Mouse (Mus musculus) hindbrain, embryonic 10.5 days (tissue): ENCODE results near the gene Ppp1r3e. TPM values are rescaled to one million over a fixed set of nuclear protein-coding genes. Genes with fewer than 3 reads are reported as not detected.
A peak's percentile ranks its signal among the peaks of the same experiment; 100 is the strongest.

Source experiments
- DNase-seq: peaks from one replicate; pipeline ENCODE4 v3.0.0-alpha.2; 2017; ENCODE audit warnings: low spot score
- H3K27ac ChIP-seq: fragments of 300-500 bp; sonication (generic); 2 replicates; pipeline ENCODE4 v1.5.1; 2016; ENCODE audit warnings: mild to moderate bottlenecking, moderate library complexity
- H3K27me3 ChIP-seq: fragments of 300-500 bp; sonication (generic); 2 replicates; pipeline ENCODE4 v1.6.1; 2016; ENCODE audit warnings: mild to moderate bottlenecking; ENCODE audit not compliant: poor library complexity, insufficient read depth, severe bottlenecking
- H3K36me3 ChIP-seq: fragments of 300-500 bp; sonication (generic); 2 replicates; pipeline ENCODE4 v1.6.1; 2016; ENCODE audit warnings: mild to moderate bottlenecking, moderate library complexity
- H3K4me1 ChIP-seq: fragments of 300-500 bp; sonication (generic); replicated peaks from 2 replicates; pipeline ENCODE4 v1.6.1; 2016; ENCODE audit warnings: mild to moderate bottlenecking
- H3K4me3 ChIP-seq: fragments of 300-500 bp; sonication (generic); 2 replicates; pipeline ENCODE4 v1.5.1; 2016; ENCODE audit warnings: mild to moderate bottlenecking, moderate library complexity
- H3K9me3 ChIP-seq: fragments of 300-500 bp; sonication (generic); 2 replicates; pipeline ENCODE4 v1.6.1; 2016; ENCODE audit warnings: mild to moderate bottlenecking, moderate library complexity
- WGBS: fragments of 180-500 bp; shearing (Covaris S2); methylation state at CpG from one replicate; pipeline ENCODE4 v1.1.7; 2016; 5-methylcytosine and 5-hydroxymethylcytosine counted together
- polyA plus RNA-seq: library from polyadenylated mRNA; unstranded; fragments of >200 nt; fragmentation: Nextera tagmentation; extraction: Ambion mirVana; gene quantifications from 2 replicates; pipeline ENCODE4 v1.2.1, GENCODE M21; 2016

Gene Ppp1r3e
- polyA plus RNA-seq, 1 experiment from 2014 or later: 0.38 TPM

DNA sequence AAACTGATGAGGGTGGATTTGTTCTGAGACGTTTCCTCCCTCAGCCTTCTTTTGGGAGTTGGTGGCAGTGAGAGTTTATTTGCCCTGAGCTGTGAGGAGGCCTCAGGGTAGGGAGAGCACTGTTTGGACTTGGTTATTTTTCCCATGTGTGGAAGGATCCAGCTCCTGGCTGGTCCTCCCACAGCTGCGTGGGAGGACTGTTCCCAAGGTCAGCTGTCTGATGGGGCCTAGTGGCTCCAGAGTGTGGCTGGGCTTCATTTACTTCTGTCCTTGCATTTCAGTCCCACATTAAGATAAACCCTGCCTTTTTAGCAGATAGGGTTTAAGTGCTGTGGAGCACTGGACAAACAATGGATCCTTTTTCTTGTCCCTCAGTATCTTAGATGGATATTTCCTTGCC is 20.1 kb upstream of the Ppp1r3e start:
- Histone ChIP-seq H3K4me3 (no peak overlapping the region), H3K36me3 (peaks cover 39% of the 10 kb centered on the region), H3K9me3 (no peaks in the 10 kb centered on the region), H3K4me1 (peaks cover 17% of the 10 kb centered on the region), H3K27me3 (no peaks in the 10 kb centered on the region), H3K27ac (no peak overlapping the region)
- no peak for DNase-seq
- WGBS: 75% methylated on average over 2 of the region's 2 CpGs

DNA sequence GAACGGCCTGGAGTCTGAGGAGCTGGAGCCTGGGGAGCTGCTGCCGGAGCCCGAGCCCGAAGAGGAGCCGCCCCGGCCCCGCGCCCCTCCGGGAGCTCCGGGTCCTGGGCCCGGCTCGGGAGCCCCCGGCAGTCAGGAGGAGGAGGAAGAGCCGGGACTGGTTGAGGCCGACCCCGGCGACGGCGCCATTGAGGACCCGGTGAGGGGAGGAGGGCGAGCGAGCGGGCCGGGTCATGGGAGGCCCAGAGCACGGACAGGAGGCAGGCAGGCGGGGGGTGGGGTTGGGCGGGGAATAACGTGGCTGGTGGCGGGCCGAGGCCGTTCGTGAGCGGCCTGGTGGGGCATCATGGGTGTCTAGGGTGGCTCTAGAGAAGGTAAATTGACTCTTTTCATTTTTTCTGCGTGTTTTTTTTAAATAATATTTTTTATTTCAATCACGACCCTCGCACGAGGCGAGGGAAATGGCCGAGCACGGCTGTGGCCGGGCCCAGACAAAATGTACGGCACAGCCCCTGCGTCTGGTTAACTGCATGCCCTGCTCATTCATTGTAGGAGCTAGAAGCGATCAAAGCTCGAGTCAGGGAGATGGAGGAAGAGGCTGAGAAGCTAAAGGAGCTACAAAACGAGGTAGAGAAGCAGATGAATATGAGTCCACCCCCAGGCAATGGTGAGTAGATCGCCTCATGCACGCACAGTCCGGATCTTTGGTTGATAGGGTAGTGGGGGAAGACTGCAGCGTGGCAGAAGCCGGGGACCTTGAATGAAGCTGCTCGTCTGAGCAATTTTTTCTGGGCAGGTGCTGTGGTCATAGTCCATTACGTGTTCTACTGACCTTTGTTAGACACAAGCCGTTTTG is 17.2 kb upstream of the Ppp1r3e start:
- WGBS: under 1% methylated on average over 54 of the region's 54 CpGs
- Histone ChIP-seq H3K36me3 (peaks cover 39% of the 10 kb centered on the region), H3K27me3 (no peaks in the 10 kb centered on the region), H3K9me3 (no peaks in the 10 kb centered on the region), H3K4me3 (peak overlapping the region; percentile 95), H3K4me1 (peaks cover 17% of the 10 kb centered on the region), H3K27ac (peak overlapping the region; percentile 100)
- peak; percentile 65 for DNase-seq

DNA sequence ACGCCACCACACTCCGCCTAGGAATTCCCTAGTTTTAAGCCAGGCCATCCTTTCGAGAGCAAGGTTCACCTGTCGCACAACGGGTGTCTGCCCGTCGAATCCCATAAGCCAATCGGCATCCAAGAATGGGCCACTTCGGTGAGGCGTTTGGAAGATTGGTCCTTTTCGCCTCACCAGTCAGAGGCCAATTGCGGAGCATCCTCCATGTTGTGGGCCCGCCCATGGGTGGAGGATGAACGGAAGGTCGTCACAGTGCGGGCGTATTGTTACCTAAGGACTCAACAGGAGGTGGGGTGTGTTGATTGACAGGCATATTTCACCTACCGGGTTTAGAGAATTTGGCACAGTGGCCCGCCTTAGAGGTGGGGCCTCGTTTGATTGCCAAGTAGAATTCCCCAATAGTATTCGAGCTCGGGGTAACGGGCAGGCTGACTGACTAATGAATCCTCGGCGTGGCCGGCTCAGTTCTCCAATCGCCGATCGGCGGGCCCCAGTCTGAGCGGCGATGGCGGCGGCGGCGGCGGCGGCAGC is 16.4 kb upstream of the Ppp1r3e start:
- no peaks in the 10 kb centered on the region for H3K27me3 ChIP-seq
- peak overlapping the region; percentile 95 for H3K4me3 ChIP-seq
- peak overlapping the region; percentile 100 for H3K27ac ChIP-seq
- H3K4me1 ChIP-seq: peaks cover 17% of the 10 kb centered on the region
- H3K36me3 ChIP-seq: peaks cover 35% of the 10 kb centered on the region
- H3K9me3 ChIP-seq: no peaks in the 10 kb centered on the region
- under 1% methylated on average over 38 of the region's 38 CpGs for WGBS
- peak; percentile 97 for DNase-seq

DNA sequence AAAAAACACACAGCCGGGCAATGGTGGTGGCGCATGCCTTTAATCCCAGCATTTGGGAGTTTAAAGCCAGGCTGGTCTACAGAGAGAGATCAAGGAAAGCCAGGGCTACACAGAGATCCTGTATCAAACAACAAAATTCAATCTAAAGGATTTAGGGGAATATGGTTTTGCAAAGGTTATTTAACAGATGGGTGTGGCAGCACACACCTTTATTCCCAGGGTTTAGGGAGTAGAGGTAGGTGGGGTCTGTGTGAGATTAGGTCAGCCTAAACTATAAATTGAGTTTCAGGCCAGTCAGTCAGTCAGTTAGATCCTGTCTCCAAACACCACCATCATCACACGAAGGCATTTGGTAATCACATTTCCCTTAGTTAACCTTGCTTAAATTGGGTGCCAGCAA is 14.8 kb upstream of the Ppp1r3e start, which contains the start of gene Pabpn1:
TSS of gene Pabpn1 (plus strand) at position 301 of the 400 bp plus-strand sequence.
- no peak for DNase-seq
- Histone ChIP-seq H3K36me3 (peaks cover 22% of the 10 kb centered on the region), H3K4me3 (peak within 1 kb of the TSS; percentile 95), H3K9me3 (no peaks in the 10 kb centered on the region), H3K27ac (peak within 1 kb of the TSS; percentile 100), H3K4me1 (peaks cover 15% of the 10 kb centered on the region), H3K27me3 (no peaks in the 10 kb centered on the region)
- WGBS: 92% methylated on average over 3 of the region's 3 CpGs

DNA sequence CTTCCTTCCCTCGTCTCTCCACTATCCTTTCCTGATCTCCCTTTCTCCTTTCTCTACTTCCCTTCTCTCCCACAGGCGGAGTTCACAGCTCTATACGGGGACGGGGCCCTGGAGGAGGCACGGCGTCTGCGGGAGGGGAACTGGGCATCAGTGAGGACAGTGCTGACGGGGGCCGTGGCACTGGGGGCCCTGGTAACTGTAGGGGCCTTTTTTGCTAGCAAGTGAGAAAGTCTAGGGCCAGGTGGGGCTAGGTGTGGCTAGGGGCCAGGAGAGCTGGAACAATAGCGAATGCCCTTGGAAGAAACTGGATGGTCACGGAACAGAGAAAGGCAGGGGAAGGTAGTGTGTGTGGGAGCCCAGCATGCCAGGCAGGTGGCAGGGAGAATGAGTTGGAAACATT is 8.0 kb upstream of the Ppp1r3e start:
- 94% methylated on average over 11 of the region's 11 CpGs for WGBS
- peak overlapping the region; percentile 76; the same call in 1 of the 2 replicates for H3K4me3 ChIP-seq
- 0 out of 2 replicates have a peak overlapping the region, but pooled peaks have one; percentile 12 for H3K27ac ChIP-seq
- no peaks in the 10 kb centered on the region for H3K27me3 ChIP-seq
- peaks cover 25% of the 10 kb centered on the region for H3K36me3 ChIP-seq
- no peak for DNase-seq
- no peaks in the 10 kb centered on the region for H3K9me3 ChIP-seq
- H3K4me1 ChIP-seq: peaks cover 37% of the 10 kb centered on the region

DNA sequence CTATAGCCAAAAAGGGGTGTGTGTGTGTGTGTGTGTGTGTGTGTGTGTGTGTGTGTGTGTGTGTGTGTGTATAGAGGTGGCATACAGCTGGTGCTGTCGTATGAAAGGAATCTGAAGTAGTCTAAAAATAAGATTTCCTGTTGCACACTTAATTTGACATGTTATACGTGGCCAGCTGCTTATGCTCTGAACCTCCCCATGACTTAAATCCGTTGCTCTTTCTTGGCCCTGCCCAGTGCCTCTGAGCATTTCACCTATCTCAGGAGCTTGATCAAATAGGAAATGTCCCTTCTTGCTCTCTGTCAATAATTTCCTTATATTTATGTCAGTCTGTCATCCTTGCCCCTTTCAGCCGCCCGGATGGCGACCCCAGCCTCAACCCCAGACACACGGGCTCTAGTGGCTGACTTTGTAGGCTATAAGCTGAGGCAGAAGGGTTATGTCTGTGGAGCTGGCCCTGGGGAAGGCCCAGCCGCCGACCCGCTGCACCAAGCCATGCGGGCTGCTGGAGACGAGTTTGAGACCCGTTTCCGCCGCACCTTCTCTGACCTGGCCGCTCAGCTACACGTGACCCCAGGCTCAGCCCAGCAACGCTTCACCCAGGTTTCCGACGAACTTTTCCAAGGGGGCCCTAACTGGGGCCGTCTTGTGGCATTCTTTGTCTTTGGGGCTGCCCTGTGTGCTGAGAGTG is 6.8 kb upstream of the Ppp1r3e start:
- 40% methylated on average over 21 of the region's 21 CpGs for WGBS

DNA sequence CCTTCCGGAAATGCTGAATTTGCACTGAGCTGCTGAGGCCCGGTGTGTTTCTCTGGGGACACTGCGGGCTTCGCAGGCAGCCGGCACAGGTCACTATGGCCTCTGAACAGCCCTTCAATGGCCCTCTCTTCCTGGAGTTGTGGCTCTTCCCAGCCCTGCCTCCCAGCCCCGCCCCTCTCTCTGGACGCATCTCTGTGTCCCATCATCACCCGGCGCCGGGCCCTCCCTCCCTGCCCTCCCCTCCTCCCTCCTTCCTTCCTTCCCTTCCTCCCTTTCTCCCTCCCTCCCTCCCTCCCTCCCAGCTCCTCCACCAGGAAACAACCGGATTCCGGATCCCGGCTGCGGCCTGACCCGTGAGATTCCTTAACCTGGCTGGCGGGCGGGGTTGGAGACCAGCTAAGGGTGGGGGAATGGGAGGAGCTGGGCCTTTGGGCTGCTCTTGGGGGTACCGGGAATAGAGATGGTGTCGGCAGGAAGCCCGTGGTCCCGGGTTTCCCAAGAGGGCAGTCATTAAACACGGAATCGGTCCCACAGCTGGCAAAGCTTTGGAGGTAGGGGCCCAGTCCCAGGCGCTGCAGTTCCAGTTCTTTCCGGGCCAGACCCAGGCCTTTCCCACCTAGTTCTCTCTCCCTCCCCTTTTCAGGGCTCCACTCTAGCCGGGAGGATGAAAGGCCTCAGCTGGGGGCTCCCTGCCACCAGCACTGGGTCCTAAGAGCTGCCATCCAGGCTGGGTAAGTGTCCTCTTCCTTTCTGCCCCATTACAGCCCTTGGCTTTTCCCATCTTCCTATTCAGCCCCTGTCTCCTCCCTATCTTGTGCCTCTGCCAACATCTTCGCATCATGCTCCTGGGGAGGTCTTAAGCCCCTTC is 6.0 kb upstream of the Ppp1r3e start, which contains the start of the genes Bcl2l2 and Gm20521:
TSS of gene Bcl2l2 (plus strand) at position 224 of the 868 bp plus-strand sequence.
TSS of gene Gm20521 (plus strand) at position 288 of the 868 bp plus-strand sequence.
- Histone ChIP-seq H3K27me3 (peaks cover 8% of the 10 kb centered on the region), H3K4me3 (peak within 1 kb of the TSS; percentile 76), H3K9me3 (no peaks in the 10 kb centered on the region), H3K27ac (peak within 1 kb of the TSS; percentile 93), H3K36me3 (peaks cover 25% of the 10 kb centered on the region), H3K4me1 (peaks cover 37% of the 10 kb centered on the region)
- DNase-seq: peak; percentile 89
- under 1% methylated on average over 27 of the region's 27 CpGs for WGBS

More for the DNA sequence above, 6.8 kb upstream of the Ppp1r3e start:
- Histone ChIP-seq H3K4me3 (peak overlapping the region; percentile 76), H3K36me3 (peaks cover 25% of the 10 kb centered on the region), H3K4me1 (peaks cover 37% of the 10 kb centered on the region), H3K9me3 (no peaks in the 10 kb centered on the region), H3K27me3 (no peaks in the 10 kb centered on the region; the same call in 1 of the 2 replicates), H3K27ac (peak overlapping the region; percentile 93)
- DNase-seq: no peak

DNA sequence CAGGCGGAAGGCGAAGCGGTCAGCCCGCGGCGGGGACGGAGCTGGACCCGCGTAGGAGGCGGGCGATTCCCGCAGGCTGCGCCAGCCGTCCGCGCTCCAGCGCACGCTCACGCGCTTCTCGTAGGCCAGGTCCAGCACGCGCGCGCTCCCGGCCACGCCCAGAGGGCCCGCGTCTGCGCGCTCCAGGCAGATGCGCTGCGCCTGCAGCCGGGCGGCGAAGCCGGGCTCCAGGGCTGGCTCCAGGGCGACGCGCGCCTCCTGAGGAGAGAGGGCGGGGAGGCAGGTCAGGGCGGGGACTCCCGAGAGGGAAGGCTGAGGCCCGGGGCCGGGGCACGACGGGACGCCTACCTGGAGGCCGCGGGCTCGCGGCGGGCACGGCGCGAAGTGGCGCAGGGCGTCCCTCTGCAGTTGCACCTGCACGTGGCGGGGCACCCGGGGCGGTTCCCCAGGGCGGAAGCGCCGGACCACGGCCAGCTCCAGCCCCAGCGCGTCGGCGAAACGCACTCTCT is 757 bp downstream of the Ppp1r3e start:
- no peaks in the 10 kb centered on the region for H3K36me3 ChIP-seq
- H3K27ac ChIP-seq: peak overlapping the region; percentile 93
- H3K4me3 ChIP-seq: peak overlapping the region; percentile 69
- H3K9me3 ChIP-seq: no peaks in the 10 kb centered on the region
- DNase-seq: peak; percentile 88
- H3K4me1 ChIP-seq: peaks cover 26% of the 10 kb centered on the region
- under 1% methylated on average over 72 of the region's 72 CpGs for WGBS
- peaks cover 21% of the 10 kb centered on the region for H3K27me3 ChIP-seq

DNA sequence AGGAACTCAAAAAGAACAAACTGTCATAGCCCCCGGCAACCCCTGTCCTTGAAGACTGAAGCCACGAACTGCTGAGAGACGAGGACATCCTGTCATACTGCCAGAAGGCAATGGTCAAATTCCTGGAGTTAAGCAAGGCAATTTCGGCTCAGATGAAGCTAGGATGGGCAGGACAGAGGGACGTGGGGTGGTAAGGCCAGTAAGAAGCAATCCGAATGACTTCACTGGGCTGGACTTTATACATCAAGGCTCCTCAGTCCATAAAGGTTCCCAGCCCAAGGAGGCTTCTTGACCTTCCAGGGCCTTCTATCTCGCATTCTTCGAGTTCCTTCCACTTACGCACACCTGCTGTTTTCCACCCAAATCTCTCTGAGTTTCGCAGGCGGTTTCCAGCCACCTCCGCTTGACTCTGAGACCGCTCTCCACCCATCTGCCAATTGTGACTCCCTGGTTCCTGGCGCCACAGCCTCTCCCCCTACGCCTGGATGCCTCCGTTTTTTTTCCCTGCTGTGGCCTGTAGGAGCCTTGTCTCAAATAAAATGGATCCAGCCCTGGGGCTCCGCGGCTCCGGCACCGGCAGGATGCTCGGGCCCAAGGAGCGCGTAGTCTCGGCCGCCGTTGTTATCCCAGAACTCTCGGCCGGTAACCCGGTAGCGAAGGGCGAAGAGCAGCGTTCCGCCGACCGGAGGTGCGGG is 1.4 kb downstream of the Ppp1r3e start:
- Histone ChIP-seq H3K27me3 (peaks cover 21% of the 10 kb centered on the region), H3K4me3 (peak overlapping the region; percentile 69), H3K36me3 (no peaks in the 10 kb centered on the region), H3K27ac (peak overlapping the region; percentile 93), H3K9me3 (no peaks in the 10 kb centered on the region), H3K4me1 (peaks cover 26% of the 10 kb centered on the region)
- WGBS: 3% methylated on average over 36 of the region's 36 CpGs
- DNase-seq: no peak

DNA sequence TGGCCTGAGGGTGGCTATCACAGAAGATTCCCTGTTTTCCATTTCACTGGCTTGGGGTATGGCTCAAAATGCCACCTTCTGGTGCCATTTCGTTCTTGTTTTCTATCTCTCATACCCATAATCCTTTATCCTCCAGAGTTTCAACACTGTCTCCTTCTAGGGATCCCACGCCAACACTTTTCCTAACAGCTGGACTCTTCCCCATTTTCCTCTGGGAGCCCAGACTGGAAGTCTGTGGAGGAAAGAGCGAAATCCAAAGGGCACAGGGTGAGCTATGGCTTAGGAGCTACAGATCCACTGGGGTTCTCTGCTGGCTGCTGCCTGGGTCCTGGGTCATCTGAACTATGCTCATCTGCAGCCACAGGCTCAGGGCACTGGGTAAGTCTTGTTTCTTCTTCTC is 3.2 kb downstream of the Ppp1r3e start:
- no peaks in the 10 kb centered on the region for H3K36me3 ChIP-seq
- no peak for DNase-seq
- WGBS: 88% methylated on average over 3 of the region's 3 CpGs
- peaks cover 21% of the 10 kb centered on the region for H3K27me3 ChIP-seq
- peaks cover 26% of the 10 kb centered on the region for H3K4me1 ChIP-seq
- H3K27ac ChIP-seq: no peak overlapping the region
- H3K4me3 ChIP-seq: no peak overlapping the region
- H3K9me3 ChIP-seq: no peaks in the 10 kb centered on the region

DNA sequence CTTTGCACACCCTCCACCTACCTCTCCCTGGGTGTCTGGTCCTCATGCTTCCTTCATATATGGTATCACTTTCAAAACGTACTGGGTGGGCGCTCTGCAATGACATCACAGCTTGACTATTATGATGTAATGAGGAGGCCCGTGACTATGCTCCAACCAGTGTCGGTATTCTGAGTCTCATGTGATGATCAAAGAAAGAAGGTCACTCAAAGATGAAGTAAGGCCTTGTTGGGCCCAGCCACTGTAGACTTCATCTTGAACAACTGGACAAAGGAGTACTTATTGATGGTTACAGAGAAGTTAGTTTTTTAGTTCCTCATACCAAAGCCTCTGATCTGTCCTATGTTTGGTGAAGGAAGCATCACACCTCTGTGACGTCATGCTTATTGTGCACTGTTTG is 6.5 kb downstream of the Ppp1r3e start, which contains the start of gene Homez:
TSS of gene Homez (minus strand) at position 101 of the 400 bp plus-strand sequence.
- H3K27me3 ChIP-seq: 0 out of 2 replicates have a peak, but pooled peaks cover 3% of the 10 kb centered on the region
- no peaks in the 10 kb centered on the region for H3K36me3 ChIP-seq
- no peak within 1 kb of the TSS for H3K4me3 ChIP-seq
- H3K4me1 ChIP-seq: peaks cover 7% of the 10 kb centered on the region
- no peaks in the 10 kb centered on the region for H3K9me3 ChIP-seq
- H3K27ac ChIP-seq: no peak within 1 kb of the TSS
- no peak for DNase-seq
- WGBS: 87% methylated on average over 5 of the region's 5 CpGs
